Mouse (Mus musculus) CH12.LX (cell line): ENCODE measurements at regions not wholly inside any gene's neighbourhood (a gene's known extent, or its start where the extent isn't known, plus 50 kb on each side); places are given as distances from the start of the nearest gene placed in this dataset.
"Not testable (repeated sequence)": the region's sequence is repeated elsewhere in the genome, so short reads cannot be mapped to it uniquely, and the experiment has no call there.

Experiments
- CHD1 ChIP-seq: IDR thresholded peaks from 2 replicates; pipeline ENCODE4 v1.6.1; 2012; ENCODE audit warnings: low read depth, low read length, improper control_type of control experiment, inconsistent platforms
- JUND ChIP-seq: conservative IDR thresholded peaks from 2 replicates; pipeline ENCODE4 v1.6.1; 2011; ENCODE audit warnings: low read depth, low read length, improper control_type of control experiment
- RCOR1 ChIP-seq: conservative IDR thresholded peaks from 2 replicates; pipeline ENCODE4 v1.6.1; 2012; ENCODE audit warnings: low read depth, mild to moderate bottlenecking, inconsistent platforms, low read length, improper control_type of control experiment
- ZKSCAN1 ChIP-seq: IDR thresholded peaks from 2 replicates; pipeline ENCODE4 v1.6.1; 2012; ENCODE audit warnings: low read depth, inconsistent platforms, low read length, improper control_type of control experiment, borderline replicate concordance

GRCm38 (mm10) chr1:166939744-166940143, 61.5 kb upstream of the Fam78b start:
- TF ChIP-seq CHD1, ZKSCAN1, JUND, RCOR1: not testable (repeated sequence)
